Mouse (Mus musculus) small intestine, adult 2 months (tissue): ENCODE measurements around the gene Alpl.

Experiments
- CTCF ChIP-seq: fragments of 200-500 bp; IDR thresholded peaks from 2 replicates; pipeline ENCODE4 v1.5.1; 2012; ENCODE audit warnings: low read depth, mild to moderate bottlenecking, control low read depth, inconsistent platforms, low read length, moderate library complexity, mixed read lengths; ENCODE audit not compliant: insufficient replicate concordance, insufficient read length; ENCODE audit errors: extremely low read depth
- POLR2A ChIP-seq: fragments of 200-500 bp; IDR thresholded peaks from 2 replicates; pipeline ENCODE4 v1.6.1; 2012; ENCODE audit warnings: low read depth, mild to moderate bottlenecking, control low read depth, inconsistent platforms, low read length, moderate library complexity

DNA sequence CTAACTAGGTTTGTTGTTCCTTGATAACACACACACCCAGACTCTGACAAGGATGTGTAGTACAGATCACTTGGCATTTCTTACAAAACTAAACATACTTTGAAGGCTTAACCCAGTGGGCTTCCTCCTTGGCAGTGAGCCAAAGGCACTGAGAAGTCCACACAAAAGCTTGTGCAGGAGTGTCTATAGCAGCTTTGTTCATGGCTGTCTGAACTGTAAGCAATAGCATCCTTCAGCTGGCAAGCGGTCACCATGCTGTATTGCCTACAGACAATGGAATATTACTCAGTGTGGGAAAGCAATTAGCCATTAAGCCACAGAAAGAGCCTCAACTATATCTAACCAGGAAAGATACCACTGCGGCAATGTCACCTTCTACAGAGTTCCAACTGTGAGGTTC is 23.3 kb upstream of the Alpl start:
- TF ChIP-seq CTCF (no peak), POLR2A (no peak)
